8 mouse cellular contexts compared by ENCODE assay signal in genomic region chr2:13372256-13372824, GRCm38 (mm10).
A peak's percentile ranks its signal among the peaks of the same experiment; 100 is the strongest.
DNase-seq lines count a peak whose midpoint lies in the region; ATAC-seq lines count a peak whose summit lies in the region.

No protein-coding gene starts in this region.

- H3K9me3 ChIP-seq in forebrain, embryonic 16.5 days (ENCODE audit: control insufficient read depth, low read length) = no peaks in the 10 kb centered on the region
- H3K9me3 ChIP-seq in hindbrain, embryonic 13.5 days = no peaks in the 10 kb centered on the region
- no peaks in the 10 kb centered on the region for H3K9me3 ChIP-seq in liver, embryonic 13.5 days (replicated peaks)
- H3K9me3 ChIP-seq in neural tube, embryonic 15.5 days (replicated peaks) = no peaks in the 10 kb centered on the region

- ATAC-seq in forebrain, embryonic 16.5 days = peak; percentile 60
- ATAC-seq in hindbrain, embryonic 13.5 days (ENCODE audit: low FRiP score) = peak; percentile 88
- ATAC-seq in liver, embryonic 13.5 days (ENCODE audit: low read depth) = peak; percentile 80
- ATAC-seq in neural tube, embryonic 15.5 days (ENCODE audit: low FRiP score) = peak; percentile 88

- no peaks in the 10 kb centered on the region for H3K27me3 ChIP-seq in forebrain, embryonic 16.5 days (replicated peaks; ENCODE audit: control insufficient read depth, insufficient read depth, low read length)
- no peaks in the 10 kb centered on the region for H3K27me3 ChIP-seq in hindbrain, embryonic 13.5 days
- no peaks in the 10 kb centered on the region for H3K27me3 ChIP-seq in liver, embryonic 13.5 days
- no peaks in the 10 kb centered on the region for H3K27me3 ChIP-seq in neural tube, embryonic 15.5 days (replicated peaks)

- H3K4me1 ChIP-seq in forebrain, embryonic 16.5 days (replicated peaks; ENCODE audit: control insufficient read depth, insufficient read depth, low read length) = peaks cover 8% of the 10 kb centered on the region
- peaks cover 31% of the 10 kb centered on the region for H3K4me1 ChIP-seq in hindbrain, embryonic 13.5 days (replicated peaks)
- H3K4me1 ChIP-seq in liver, embryonic 13.5 days (replicated peaks) = peaks cover 12% of the 10 kb centered on the region; the same call in 1 of the 2 replicates
- peaks cover 17% of the 10 kb centered on the region for H3K4me1 ChIP-seq in neural tube, embryonic 15.5 days

- no peak overlapping the region for H3K9ac ChIP-seq in forebrain, embryonic 16.5 days (replicated peaks; ENCODE audit: low read depth, low read length)
- H3K9ac ChIP-seq in hindbrain, embryonic 13.5 days = no peak overlapping the region
- no peak overlapping the region for H3K9ac ChIP-seq in liver, embryonic 13.5 days
- H3K9ac ChIP-seq in neural tube, embryonic 15.5 days (replicated peaks) = no peak overlapping the region

- no peak overlapping the region for H3K4me3 ChIP-seq in forebrain, embryonic 16.5 days (replicated peaks; ENCODE audit: low read length)
- no peak overlapping the region for H3K4me3 ChIP-seq in hindbrain, embryonic 13.5 days
- H3K4me3 ChIP-seq in liver, embryonic 13.5 days (replicated peaks) = no peak overlapping the region
- no peak overlapping the region for H3K4me3 ChIP-seq in neural tube, embryonic 15.5 days (replicated peaks)

- H3K36me3 ChIP-seq in forebrain, embryonic 16.5 days (ENCODE audit: control insufficient read depth, insufficient read depth) = no peaks in the 10 kb centered on the region
- H3K36me3 ChIP-seq in hindbrain, embryonic 13.5 days = no peaks in the 10 kb centered on the region
- no peaks in the 10 kb centered on the region for H3K36me3 ChIP-seq in liver, embryonic 13.5 days
- H3K36me3 ChIP-seq in neural tube, embryonic 15.5 days = no peaks in the 10 kb centered on the region

- H3K27ac ChIP-seq in forebrain, embryonic 16.5 days (ENCODE audit: low read length) = no peak overlapping the region
- peak overlapping the region; percentile 88 for H3K27ac ChIP-seq in hindbrain, embryonic 13.5 days
- peak overlapping the region; percentile 57 for H3K27ac ChIP-seq in liver, embryonic 13.5 days
- peak overlapping the region; percentile 76 for H3K27ac ChIP-seq in neural tube, embryonic 15.5 days (replicated peaks)

- no peak overlapping the region for H3K4me2 ChIP-seq in forebrain, embryonic 16.5 days (ENCODE audit: low read length)
- peak overlapping the region; percentile 29 for H3K4me2 ChIP-seq in hindbrain, embryonic 13.5 days
- no peak overlapping the region for H3K4me2 ChIP-seq in liver, embryonic 13.5 days
- peak overlapping the region; percentile 19; the same call in 1 of the 2 replicates for H3K4me2 ChIP-seq in neural tube, embryonic 15.5 days

- peak; percentile 26 for DNase-seq in kidney, adult 11 months
- DNase-seq in kidney, adult 18-20 months = no peak
- DNase-seq in liver, embryonic 13.5 days = no peak
- no peak for DNase-seq in spleen, postnatal 36 days (ENCODE audit: low spot score in 2 of 2)
- DNase-seq in right cerebral cortex, postnatal 10 days (ENCODE audit: low spot score in 2 of 2) = no peak

- 3% methylated on average over 5 of the region's 5 CpGs for WGBS in forebrain, embryonic 16.5 days
- under 1% methylated on average over 5 of the region's 5 CpGs for WGBS in hindbrain, embryonic 13.5 days
- 14% methylated on average over 5 of the region's 5 CpGs for WGBS in liver, embryonic 13.5 days (ENCODE audit: insufficient replicate concordance)
- under 1% methylated on average over 5 of the region's 5 CpGs for WGBS in neural tube, embryonic 15.5 days

Comparison
In these comparisons a context has a peak if more than half of its experiments do, and no peak if none do; other contexts are left out.
1. H3K4me2 ChIP-seq: peak in hindbrain, embryonic 13.5 days (single experiment) and neural tube, embryonic 15.5 days (single experiment); none in forebrain, embryonic 16.5 days (single experiment) and liver, embryonic 13.5 days (single experiment).
2. Peak in every context shown above with its lines, with median percentiles within 50 percentile points of each other: ATAC-seq.